Mouse (Mus musculus) midbrain, embryonic 16.5 days (tissue): ENCODE results near the gene Olfr56. TPM values are rescaled to one million over a fixed set of nuclear protein-coding genes. Genes with fewer than 3 reads are reported as not detected.
"Not testable (repeated sequence)": the region's sequence is repeated elsewhere in the genome, so short reads cannot be mapped to it uniquely, and the experiment has no call there.

ENCODE experiments used
- ATAC-seq: fragments of 200-750 bp; cut with Nextera tagmentation; 2 replicates; pipeline ENCODE4 v1.8.0; 2017; ENCODE audit warnings: moderate TSS enrichment
- H3K27ac ChIP-seq: fragments of 300-500 bp; sonication (generic); 2 replicates; pipeline ENCODE4 v1.5.1; 2014; ENCODE audit warnings: mild to moderate bottlenecking, low read length, mixed read lengths
- H3K27me3 ChIP-seq: fragments of 300-500 bp; sonication (generic); 2 replicates; pipeline ENCODE4 v1.6.1; 2014; ENCODE audit warnings: low read depth, low read length, mixed read lengths; ENCODE audit not compliant: control insufficient read depth, insufficient read depth
- H3K36me3 ChIP-seq: fragments of 300-500 bp; sonication (generic); 2 replicates; pipeline ENCODE4 v1.6.1; 2014; ENCODE audit warnings: mild to moderate bottlenecking, low read length, moderate library complexity, mixed read lengths; ENCODE audit not compliant: control insufficient read depth, insufficient read depth
- H3K4me1 ChIP-seq: fragments of 300-500 bp; sonication (generic); 2 replicates; pipeline ENCODE4 v1.6.1; 2014; ENCODE audit warnings: mild to moderate bottlenecking, low read length, mixed read lengths; ENCODE audit not compliant: control insufficient read depth, insufficient read depth
- H3K4me2 ChIP-seq: fragments of 300-500 bp; sonication (generic); 2 replicates; pipeline ENCODE4 v1.6.1; 2014; ENCODE audit warnings: mild to moderate bottlenecking, low read length, mixed read lengths
- H3K4me3 ChIP-seq: fragments of 300-500 bp; sonication (generic); 2 replicates; pipeline ENCODE4 v1.5.1; 2014; ENCODE audit warnings: low read depth, mild to moderate bottlenecking, low read length, moderate library complexity, mixed read lengths
- H3K9ac ChIP-seq: fragments of 300-500 bp; sonication (generic); 2 replicates; pipeline ENCODE4 v1.6.1; 2014; ENCODE audit warnings: low read depth, low read length, mixed read lengths
- H3K9me3 ChIP-seq: fragments of 300-500 bp; sonication (generic); replicated peaks from 2 replicates; pipeline ENCODE4 v1.6.1; 2014; ENCODE audit warnings: mild to moderate bottlenecking, low read length, mixed read lengths; ENCODE audit not compliant: control insufficient read depth, poor library complexity, severe bottlenecking
- WGBS: fragments of 180-500 bp; shearing (Covaris S2); extraction: QIAGEN DNeasy Blood & Tissue Kit; methylation state at CpG from one replicate; pipeline ENCODE4 v1.1.7; 2014; 5-methylcytosine and 5-hydroxymethylcytosine counted together
- polyA plus RNA-seq: library from polyadenylated mRNA; unstranded; fragments of >200 nt; fragmentation: Nextera tagmentation; extraction: Ambion mirVana; gene quantifications from 2 replicates; pipeline ENCODE4 v1.2.1, GENCODE M21; 2015

The Olfr56 gene
- polyA plus RNA-seq, 1 experiment from 2014 or later, result not detected

DNA sequence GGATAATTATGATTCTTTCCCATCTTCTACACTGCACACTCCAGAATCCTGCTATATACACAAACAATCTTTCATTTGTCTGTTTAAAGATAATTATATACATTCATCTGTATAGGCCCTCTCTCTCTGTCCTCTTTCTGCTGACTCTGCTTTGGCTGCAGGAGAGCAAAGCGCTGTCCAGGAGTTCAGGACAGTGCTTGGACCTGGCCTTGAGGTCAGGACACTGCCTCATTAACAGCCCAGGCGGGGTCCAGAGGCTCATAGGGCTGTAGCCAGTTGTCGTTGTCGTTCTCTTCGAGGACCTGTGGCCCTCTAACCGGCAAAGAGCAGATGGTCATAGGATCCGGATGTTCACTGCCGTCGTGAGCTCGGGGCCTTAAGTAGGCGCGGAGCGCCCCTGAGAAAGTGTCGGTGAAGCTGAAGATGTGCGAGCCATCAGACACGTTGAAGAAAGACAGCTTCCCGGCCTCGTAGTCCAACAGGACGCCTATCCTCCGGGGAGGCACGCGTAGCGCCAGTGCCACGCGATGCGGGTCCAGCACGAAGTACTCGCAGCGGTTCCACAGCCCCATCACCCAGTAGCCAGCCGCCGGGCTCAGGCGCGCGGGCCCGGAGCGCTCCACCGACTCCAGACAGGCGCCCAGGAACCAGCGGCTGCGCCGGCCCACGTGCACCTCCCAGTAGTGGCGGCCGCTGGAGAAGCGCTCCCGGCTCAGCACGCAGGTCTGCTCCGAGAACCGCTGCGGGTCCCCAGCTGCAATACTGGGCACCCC, 190.3 kb downstream of the Olfr56 start:
- Histone ChIP-seq H3K27ac (no peak overlapping the region), H3K9me3 (no peaks in the 10 kb centered on the region), H3K27me3 (peaks cover 2% of the 10 kb centered on the region; the same call in 1 of the 2 replicates), H3K4me3 (peak overlapping the region; percentile 48), H3K4me2 (peak overlapping the region; percentile 87), H3K4me1 (0 out of 2 replicates have a peak, but pooled peaks cover 4% of the 10 kb centered on the region), H3K36me3 (no peaks in the 10 kb centered on the region), H3K9ac (peak overlapping the region; percentile 69)
- ATAC-seq, result peak; percentile 89
- 3% methylated on average over 50 of the region's 50 CpGs for WGBS

DNA sequence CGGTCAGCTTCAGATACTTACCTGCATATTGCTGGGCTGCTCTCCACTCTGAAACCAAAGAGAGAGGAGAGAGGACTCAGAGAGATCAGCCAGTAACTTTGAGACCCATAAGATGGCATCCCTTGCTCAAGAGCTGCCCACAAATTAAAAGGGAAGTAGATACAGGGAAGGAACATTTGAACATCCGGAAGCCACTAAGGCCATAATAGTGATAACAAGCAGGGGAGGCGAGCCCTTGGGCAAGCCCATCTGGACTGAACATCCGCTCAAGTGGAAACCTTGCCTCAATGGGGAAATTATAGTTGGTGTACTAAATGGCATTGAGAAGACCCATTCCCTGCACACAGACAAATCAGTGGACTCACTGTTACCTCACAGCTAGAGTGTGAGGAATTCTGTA, 191.9 kb downstream of the Olfr56 start:
- no peak for ATAC-seq

DNA sequence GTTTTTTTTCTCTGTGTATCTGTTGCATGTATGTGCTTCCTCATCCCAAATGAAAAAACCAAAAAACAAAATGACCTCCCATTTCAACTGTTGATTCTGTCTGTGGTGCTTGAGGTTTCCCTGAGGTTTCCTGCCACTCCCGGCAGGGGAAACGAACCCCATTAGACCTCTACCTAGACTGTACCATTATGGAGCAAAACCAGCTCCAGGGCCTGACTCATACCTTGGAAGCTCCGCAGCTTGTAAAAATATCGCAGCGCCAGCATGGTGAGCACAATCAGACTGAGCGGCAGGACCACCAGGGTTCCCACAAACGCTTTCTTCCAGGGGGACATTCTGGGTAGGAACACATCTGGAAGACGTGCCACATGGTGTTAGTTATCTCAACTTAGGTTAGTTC, 196.7 kb downstream of the Olfr56 start:
- H3K9me3 ChIP-seq, result no peaks in the 10 kb centered on the region
- H3K4me1 ChIP-seq, result no peaks in the 10 kb centered on the region
- no peak for ATAC-seq
- no peak overlapping the region for H3K4me2 ChIP-seq
- H3K27ac ChIP-seq, result no peak overlapping the region
- H3K27me3 ChIP-seq, result no peaks in the 10 kb centered on the region; the same call in 1 of the 2 replicates
- no peak overlapping the region for H3K9ac ChIP-seq
- no peaks in the 10 kb centered on the region for H3K36me3 ChIP-seq
- 93% methylated on average over 8 of the region's 8 CpGs for WGBS
- no peak overlapping the region for H3K4me3 ChIP-seq

More for the DNA sequence above, 191.9 kb downstream of the Olfr56 start:
- WGBS, result 95% methylated on average over 4 of the region's 4 CpGs
- Histone ChIP-seq H3K4me1 (0 out of 2 replicates have a peak, but pooled peaks cover 4% of the 10 kb centered on the region), H3K27me3 (peaks cover 2% of the 10 kb centered on the region; the same call in 1 of the 2 replicates), H3K4me2 (no peak overlapping the region), H3K36me3 (no peaks in the 10 kb centered on the region), H3K27ac (no peak overlapping the region), H3K9me3 (no peaks in the 10 kb centered on the region), H3K4me3 (no peak overlapping the region), H3K9ac (no peak overlapping the region)

DNA sequence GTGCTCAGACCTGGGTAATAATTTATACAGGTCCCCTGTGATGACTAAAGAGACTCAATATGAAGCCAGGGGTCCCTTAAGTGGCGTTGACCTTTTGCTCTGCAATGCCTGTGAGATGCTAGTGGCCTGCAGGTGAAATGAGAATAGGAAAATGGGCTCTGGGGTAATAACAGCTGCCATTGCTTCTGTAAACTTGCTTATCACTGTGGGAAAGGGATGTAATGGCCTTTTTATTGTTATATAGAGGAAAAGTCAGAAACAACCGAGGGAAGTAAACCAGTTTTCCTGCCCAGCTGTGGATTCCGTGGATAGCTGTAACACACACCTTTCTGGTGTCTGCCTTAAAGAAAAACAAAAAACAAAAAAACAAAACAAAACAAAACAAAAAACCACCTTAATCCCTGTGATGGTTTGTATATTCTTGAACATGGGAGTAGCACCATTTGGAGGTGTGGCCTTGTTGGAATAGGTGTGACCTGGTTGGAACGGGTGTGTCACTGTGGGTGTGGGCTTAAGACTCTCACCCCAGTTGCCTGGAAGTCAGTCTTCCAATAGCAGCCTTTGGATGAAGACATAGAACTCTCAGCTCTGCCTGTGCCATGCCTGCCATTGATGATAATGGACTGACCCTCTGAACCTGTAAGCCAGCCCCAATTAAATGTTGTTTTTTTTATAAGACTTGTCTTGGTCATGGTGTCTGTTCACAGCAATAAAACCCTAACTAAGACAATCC, 197.5 kb downstream of the Olfr56 start:
- not testable (repeated sequence) for H3K4me2 ChIP-seq, H3K27me3 ChIP-seq, H3K4me1 ChIP-seq, H3K27ac ChIP-seq, H3K9ac ChIP-seq, ATAC-seq, H3K9me3 ChIP-seq, H3K36me3 ChIP-seq, H3K4me3 ChIP-seq
- WGBS, result 89% methylated on average over 4 of the region's 4 CpGs

DNA sequence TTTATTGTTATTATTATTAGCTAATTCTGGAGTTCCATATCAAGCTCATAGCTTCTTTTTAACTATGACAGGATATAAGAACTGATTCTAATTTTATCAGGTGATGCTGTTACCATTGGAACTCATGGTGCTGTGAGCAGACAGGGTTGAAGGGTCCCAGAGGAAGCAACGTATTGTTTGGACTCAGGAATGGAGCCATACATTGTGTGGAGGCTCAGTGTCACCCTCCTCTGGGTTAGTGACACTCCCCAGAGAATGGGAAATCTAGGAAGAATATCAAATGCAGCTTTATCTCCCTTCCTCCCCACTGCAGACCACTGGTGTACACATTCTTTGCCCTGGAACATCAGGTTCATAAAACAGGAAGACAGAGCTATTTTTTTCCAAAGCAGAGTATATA, 204.5 kb downstream of the Olfr56 start:
- Histone ChIP-seq H3K4me3 (no peak overlapping the region), H3K27ac (no peak overlapping the region), H3K4me2 (no peak overlapping the region), H3K36me3 (no peaks in the 10 kb centered on the region), H3K27me3 (no peaks in the 10 kb centered on the region), H3K4me1 (no peaks in the 10 kb centered on the region), H3K9ac (no peak overlapping the region), H3K9me3 (no peaks in the 10 kb centered on the region)
- no peak for ATAC-seq
- WGBS, result 44% methylated on average over 1 of the region's 1 CpGs

Other genes with a start within 250 kb of the Olfr56 start
- 347 and 351 TPM in 2 replicates for gene Rack1, start 178.6 kb upstream of the Olfr56 start, polyA plus RNA-seq
- gene Trim41, start 161.5 kb upstream of the Olfr56 start, polyA plus RNA-seq, result 6.7 and 6.9 TPM in 2 replicates
- gene Trim7, start 152.7 kb upstream of the Olfr56 start, polyA plus RNA-seq, result 1.8 and 3.6 TPM in 2 replicates
- 1.3 and 1.8 TPM in 2 replicates for gene Gm12184, start 152.2 kb upstream of the Olfr56 start, polyA plus RNA-seq
- 2.0 and 2.8 TPM in 2 replicates for gene Irgm1, start 107.2 kb upstream of the Olfr56 start, polyA plus RNA-seq
- 0.15 and 0.20 TPM in 2 replicates for gene Gm5431, start 76.7 kb upstream of the Olfr56 start, polyA plus RNA-seq
- 1.1 and 1.2 TPM in 2 replicates for gene Psme2b, start 32.7 kb upstream of the Olfr56 start, polyA plus RNA-seq
- 0.24 and 0.28 TPM in 2 replicates for gene 9930111J21Rik1, start 509 bp downstream of the Olfr56 start, polyA plus RNA-seq
- not detected in 2 replicates for gene Gm12185, start 13.3 kb downstream of the Olfr56 start, polyA plus RNA-seq
- gene Tgtp1, start 15.3 kb downstream of the Olfr56 start, polyA plus RNA-seq, result not detected in 2 replicates
- 0.23 and 0.35 TPM in 2 replicates for gene 9930111J21Rik2, start 72.4 kb downstream of the Olfr56 start, polyA plus RNA-seq
- gene Tgtp2, start 85.3 kb downstream of the Olfr56 start, polyA plus RNA-seq, result not detected in 2 replicates
- gene Ifi47, start 97.7 kb downstream of the Olfr56 start, polyA plus RNA-seq, result 0.52 and 0.53 TPM in 2 replicates
- gene Olfr1396, start 136.0 kb downstream of the Olfr56 start, polyA plus RNA-seq, result not detected in 2 replicates
- gene Olfr1395, start 163.4 kb downstream of the Olfr56 start, polyA plus RNA-seq, result not detected in 2 replicates
- not detected in 2 replicates for gene Olfr1394, start 175.5 kb downstream of the Olfr56 start, polyA plus RNA-seq
- gene Btnl9, start 208.3 kb downstream of the Olfr56 start, polyA plus RNA-seq, result 0.10 and 0.39 TPM in 2 replicates
- gene Zfp62, start 224.4 kb downstream of the Olfr56 start, polyA plus RNA-seq, result 38.6 and 43.4 TPM in 2 replicates